Mouse (Mus musculus) macrophage (primary cell): ENCODE results near the gene Inip. TPM values are rescaled to one million over a fixed set of nuclear protein-coding genes. Genes with fewer than 3 reads are reported as not detected.

Experiments used
- H3K27ac ChIP-seq: fragments of 350-480 bp; formaldehyde crosslinking; 2 replicates; pipeline ENCODE4 v1.9.0; 2021
- H3K36me3 ChIP-seq: fragments of 350-480 bp; formaldehyde crosslinking; 2 replicates; pipeline ENCODE4 v1.9.0; 2021; ENCODE audit errors: inconsistent target
- H3K4me3 ChIP-seq: fragments of 350-480 bp; formaldehyde crosslinking; 2 replicates; pipeline ENCODE4 v1.9.0; 2021; ENCODE audit errors: inconsistent target
- H3K79me2 ChIP-seq: fragments of 350-480 bp; formaldehyde crosslinking; 2 replicates; pipeline ENCODE4 v1.9.0; 2021; ENCODE audit errors: inconsistent target
- WGBS: methylation state at CpG from one replicate; pipeline ENCODE4 v1.1.7; 2026; ENCODE audit warnings: inconsistent platforms; ENCODE audit not compliant: missing documents; 5-methylcytosine and 5-hydroxymethylcytosine counted together
- polyA plus RNA-seq: library from polyadenylated mRNA; stranded (reverse); fragments of 250-400 nt; gene quantifications from 3 replicates; pipeline ENCODE4 v1.2.4, GENCODE M21; 2018; ENCODE audit warnings: inconsistent platforms

The Inip gene
- polyA plus RNA-seq, 1 experiment from 2014 or later = 23.3 TPM

DNA sequence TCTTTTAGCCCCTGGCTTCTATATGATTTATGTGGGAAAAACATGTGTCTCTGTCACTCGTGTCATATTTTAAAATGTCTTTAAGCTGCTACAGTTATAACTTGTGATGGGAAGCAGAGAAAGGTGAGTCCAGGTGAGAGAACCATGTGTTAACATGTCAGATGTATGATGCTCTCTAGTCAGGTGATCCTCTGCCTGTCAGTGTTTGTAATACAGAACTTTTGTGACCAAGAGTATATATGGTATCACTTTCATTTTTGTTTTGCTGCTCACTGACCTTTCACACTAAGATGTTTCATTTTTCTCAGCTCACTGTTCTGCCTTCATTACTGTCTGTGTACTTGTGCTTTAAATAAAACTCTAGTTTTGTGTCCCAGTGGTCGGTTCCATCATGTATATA, 72.5 kb downstream of the Inip start:
- no peak overlapping the region for H3K4me3 ChIP-seq
- 51% methylated on average over 2 of the region's 2 CpGs for WGBS
- H3K36me3 ChIP-seq = no peaks in the 10 kb centered on the region
- H3K79me2 ChIP-seq = no peaks in the 10 kb centered on the region
- no peak overlapping the region for H3K27ac ChIP-seq

DNA sequence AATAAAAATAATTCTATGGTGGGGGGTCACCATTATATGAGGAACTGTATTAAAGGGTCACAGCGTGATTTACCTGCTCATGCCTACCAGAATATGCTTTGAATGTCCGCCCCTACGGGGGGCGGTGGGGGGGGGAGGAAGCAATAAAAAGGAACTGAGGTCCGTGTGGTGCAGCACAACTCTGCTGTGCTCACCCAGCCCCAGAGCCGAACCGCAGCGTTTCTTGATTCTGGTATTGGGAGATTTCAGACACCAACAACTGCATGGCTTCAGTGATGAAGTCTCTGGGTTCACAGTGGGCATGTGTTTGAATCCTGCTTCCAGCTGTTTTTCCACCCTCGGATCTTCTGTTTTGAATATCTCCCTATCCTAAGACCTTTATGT, 73.5 kb downstream of the Inip start:
- no peak overlapping the region for H3K27ac ChIP-seq
- no peaks in the 10 kb centered on the region for H3K36me3 ChIP-seq
- H3K79me2 ChIP-seq = no peaks in the 10 kb centered on the region
- H3K4me3 ChIP-seq = no peak overlapping the region
- WGBS = 20% methylated on average over 9 of the region's 9 CpGs

DNA sequence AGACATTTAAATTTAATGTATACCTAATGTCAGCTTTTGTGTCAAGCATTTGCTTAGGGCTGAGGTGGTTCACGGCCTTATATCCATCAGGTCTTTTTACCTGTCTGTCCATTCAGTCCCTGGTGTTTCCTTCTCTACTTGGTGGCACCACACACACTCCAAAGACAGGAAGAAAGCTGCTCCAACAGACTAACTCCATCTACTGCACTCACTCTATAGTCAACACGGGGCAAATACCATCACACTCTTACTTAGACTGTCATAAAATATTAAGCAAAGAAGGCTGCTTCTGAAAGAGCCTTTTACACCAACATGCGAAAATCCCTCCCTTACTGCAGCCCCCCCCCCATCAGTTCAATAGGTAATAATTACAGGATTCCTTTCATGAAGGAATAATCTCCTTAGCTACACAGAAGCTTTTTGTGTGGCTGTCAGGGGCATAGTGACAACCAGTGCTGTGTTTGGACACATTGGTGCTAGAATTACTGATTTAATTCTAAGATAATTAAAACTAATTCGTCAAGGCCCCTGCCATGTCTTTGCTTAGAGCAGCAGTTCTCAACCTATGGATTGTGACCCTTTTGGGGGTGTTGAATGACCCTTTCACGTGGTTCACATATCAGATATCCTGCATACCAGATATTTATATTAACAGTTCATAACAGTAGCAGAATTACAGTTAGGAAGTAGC, 74.1 kb downstream of the Inip start:
- WGBS = 72% methylated on average over 5 of the region's 5 CpGs
- H3K27ac ChIP-seq = no peak overlapping the region
- no peaks in the 10 kb centered on the region for H3K36me3 ChIP-seq

DNA sequence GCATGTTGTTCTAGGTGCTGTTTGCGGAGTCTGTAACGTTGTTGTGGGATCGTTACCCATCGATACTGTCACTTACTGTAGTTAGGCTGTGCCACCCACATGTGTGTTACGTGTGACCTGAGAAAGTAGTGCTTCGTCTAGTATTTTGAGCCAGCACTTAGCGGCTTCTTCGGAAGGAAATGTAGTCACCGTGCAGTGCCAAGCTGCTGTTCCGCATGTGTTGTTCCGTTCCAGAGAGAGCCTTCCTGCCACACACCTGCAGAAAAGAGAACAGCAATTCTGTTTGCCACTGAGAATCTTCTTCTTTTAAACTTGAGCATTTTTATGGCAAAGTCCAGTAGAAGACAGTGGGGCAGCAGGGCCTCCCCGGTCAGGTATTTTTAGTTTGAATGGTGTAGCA, 74.9 kb downstream of the Inip start:
- Histone ChIP-seq H3K36me3 (no peaks in the 10 kb centered on the region), H3K27ac (no peak overlapping the region), H3K79me2 (no peaks in the 10 kb centered on the region), H3K4me3 (no peak overlapping the region)
- WGBS = 73% methylated on average over 12 of the region's 12 CpGs

More for the DNA sequence above, 74.1 kb downstream of the Inip start:
- no peaks in the 10 kb centered on the region for H3K79me2 ChIP-seq
- H3K4me3 ChIP-seq = no peak overlapping the region

DNA sequence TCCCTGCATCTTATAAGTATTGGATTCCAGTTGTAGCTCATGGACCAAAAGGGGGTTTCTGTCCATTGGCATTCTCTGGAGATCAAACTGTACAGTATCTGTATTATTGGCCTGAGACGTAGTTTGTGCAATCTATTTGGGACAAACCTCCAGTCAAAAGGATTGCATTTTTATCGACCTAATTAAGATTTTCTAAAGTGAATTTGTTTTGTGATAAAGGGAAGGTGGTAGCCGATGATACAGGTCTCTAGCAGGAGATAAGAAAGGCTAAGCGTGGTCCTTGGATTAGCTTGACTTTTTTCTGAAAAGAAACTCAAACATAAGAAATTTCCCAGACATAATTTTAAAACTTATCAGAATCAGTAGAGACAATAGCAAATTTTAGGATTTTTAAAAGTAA, 75.8 kb downstream of the Inip start:
- Histone ChIP-seq H3K4me3 (no peak overlapping the region), H3K36me3 (no peaks in the 10 kb centered on the region), H3K27ac (no peak overlapping the region), H3K79me2 (no peaks in the 10 kb centered on the region)
- WGBS = 98% methylated on average over 4 of the region's 4 CpGs

DNA sequence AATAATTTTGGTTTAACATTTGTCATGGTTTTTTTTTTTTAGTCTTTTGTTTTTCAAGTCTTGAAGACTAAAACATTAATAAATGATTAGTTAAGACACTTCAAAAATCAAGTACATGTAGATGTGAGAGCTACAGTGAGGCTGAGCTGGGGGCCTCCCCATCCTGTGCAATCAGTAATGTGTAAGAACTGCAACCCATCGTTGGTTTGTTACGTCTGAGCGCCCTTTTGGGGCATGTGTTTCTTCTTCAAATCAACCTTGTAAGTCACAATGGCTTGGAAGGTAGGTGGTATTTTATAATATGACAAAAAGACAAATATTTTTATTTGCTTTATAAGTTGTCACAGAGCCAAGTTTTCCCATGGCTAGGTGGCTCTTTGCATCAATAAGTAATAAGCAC, 79.6 kb downstream of the Inip start:
- no peak overlapping the region for H3K4me3 ChIP-seq
- H3K36me3 ChIP-seq = no peaks in the 10 kb centered on the region
- H3K27ac ChIP-seq = no peak overlapping the region
- WGBS = 93% methylated on average over 3 of the region's 3 CpGs
- H3K79me2 ChIP-seq = no peaks in the 10 kb centered on the region

Other genes with a start within 250 kb of the Inip start
- 10.6 to 19.8 TPM (median 15.6 TPM) in 3 replicates for gene Hsdl2, start 220.0 kb downstream of the Inip start, polyA plus RNA-seq
- 1.6 to 2.9 TPM (median 2.5 TPM) in 3 replicates for gene E130308A19Rik, start 175.4 kb downstream of the Inip start, polyA plus RNA-seq
- gene Snx30, start 4.3 kb upstream of the Inip start, polyA plus RNA-seq = 19.8 to 27.9 TPM (median 26.4 TPM) in 3 replicates
- gene Slc46a2, start 113.5 kb upstream of the Inip start, polyA plus RNA-seq = not detected in 3 replicates
- gene Mup4, start 159.1 kb upstream of the Inip start, polyA plus RNA-seq = not detected in 3 replicates
- not detected in 3 replicates for gene Mup6, start 162.7 kb upstream of the Inip start, polyA plus RNA-seq